Mouse (Mus musculus) small intestine, adult 2 months (tissue): Measurements from ENCODE around the gene Asic2.

Experiments
- CTCF ChIP-seq: fragments of 200-500 bp; IDR thresholded peaks from 2 replicates; pipeline ENCODE4 v1.5.1; 2012; ENCODE audit warnings: low read depth, mild to moderate bottlenecking, control low read depth, inconsistent platforms, low read length, moderate library complexity, mixed read lengths; ENCODE audit not compliant: insufficient replicate concordance, insufficient read length; ENCODE audit errors: extremely low read depth
- POLR2A ChIP-seq: fragments of 200-500 bp; IDR thresholded peaks from 2 replicates; pipeline ENCODE4 v1.6.1; 2012; ENCODE audit warnings: low read depth, mild to moderate bottlenecking, control low read depth, inconsistent platforms, low read length, moderate library complexity

- no peak for TF ChIP-seq POLR2A
- TF ChIP-seq CTCF = no peak
These were observed 541.4 kb downstream of the Asic2 start for GRCm38 (mm10) chr11:81426857-81427256.
